Mouse (Mus musculus): ENCODE measurements around the gene Cdh24. TPM values are rescaled to one million over a fixed set of nuclear protein-coding genes. Genes with fewer than 3 reads are reported as not detected.

The Cdh24 gene
- total RNA-seq, 2 experiments from 2014 or later = 0.36 to 0.59 TPM

Small RNA genes within 50 kb of the gene (microRNA-seq; reads per million reads assigned to microRNA genes)
- gene Mir686 = 0 reads per million in 2 experiments
- gene Mir6948 = 0.36 to 0.74 reads per million in 2 experiments

Other genes with a start within 250 kb of the Cdh24 start
- 1 to 10 TPM in 1 of 2 experiments, under 1 TPM in 1; 0.97 to 1.5 TPM for gene Slc7a7, start 223.6 kb downstream of the Cdh24 start, total RNA-seq (2021)
- gene Mrpl52, start 214.5 kb downstream of the Cdh24 start, total RNA-seq (2021) = 10 to 100 TPM; 87.6 to 92.8 TPM
- 10 to 100 TPM; 10.7 to 10.8 TPM for gene Mmp14, start 209.8 kb downstream of the Cdh24 start, total RNA-seq (2021)
- gene Lrp10, start 177.2 kb downstream of the Cdh24 start, total RNA-seq (2021) = 10 to 100 TPM; 34.2 to 36.1 TPM
- not detected for gene Rem2, start 165.3 kb downstream of the Cdh24 start, total RNA-seq (2021)
- gene Prmt5, start 123.8 kb downstream of the Cdh24 start, total RNA-seq (2021) = 10 to 100 TPM; 27.7 to 30.7 TPM
- gene Haus4, start 86.7 kb downstream of the Cdh24 start, total RNA-seq (2021) = 1 to 10 TPM; 3.1 to 3.8 TPM
- 1 to 10 TPM; 1.8 to 2.1 TPM for gene Ajuba, start 63.8 kb downstream of the Cdh24 start, total RNA-seq (2021)
- gene 4931414P19Rik, start 35.4 kb downstream of the Cdh24 start, total RNA-seq (2021) = 1 to 10 TPM; 1.5 to 3.3 TPM
- 100 to 1,000 TPM; 167 to 169 TPM for gene Psmb5, start 23.3 kb downstream of the Cdh24 start, total RNA-seq (2021)
- gene Psmb11, start 19.9 kb downstream of the Cdh24 start, total RNA-seq (2021) = under 1 TPM in 1 of 2 experiments, not detected in 1; 0.26 TPM
- gene Gm17606, start 412 bp downstream of the Cdh24 start, total RNA-seq (2021) = not detected
- gene 1700123O20Rik, start 44.9 kb upstream of the Cdh24 start, total RNA-seq (2021) = 10 to 100 TPM in 1 of 2 experiments, 1 to 10 TPM in 1; 7.4 to 11.3 TPM
- gene Acin1, start 45.6 kb upstream of the Cdh24 start, total RNA-seq (2021) = 10 to 100 TPM; 63.7 to 64.2 TPM
- gene Gm29776, start 57.5 kb upstream of the Cdh24 start, total RNA-seq (2021) = not detected
- gene Cebpe, start 70.8 kb upstream of the Cdh24 start, total RNA-seq (2021) = not detected
- gene Slc7a8, start 140.6 kb upstream of the Cdh24 start, total RNA-seq (2021) = 10 to 100 TPM; 17.5 to 23.4 TPM
- 1 to 10 TPM; 2.2 TPM for gene Rnf212b, start 172.8 kb upstream of the Cdh24 start, total RNA-seq (2021)
- gene Homez, start 229.6 kb upstream of the Cdh24 start, total RNA-seq (2021) = 1 to 10 TPM; 2.6 to 4.0 TPM
- 1 to 10 TPM; 2.9 to 3.0 TPM for gene Ppp1r3e, start 236.2 kb upstream of the Cdh24 start, total RNA-seq (2021)
- 10 to 100 TPM; 20.9 to 25.9 TPM for gene Bcl2l2, start 242.0 kb upstream of the Cdh24 start, total RNA-seq (2021)
- not detected for gene Gm20521, start 242.1 kb upstream of the Cdh24 start, total RNA-seq (2021)

Measured in gastrocnemius, postnatal 36 days (tissue).